Mouse (Mus musculus) lung, postnatal 36 days (tissue): ENCODE data around the gene Tox4.
"Not testable (repeated sequence)": the region's sequence is repeated elsewhere in the genome, so short reads cannot be mapped to it uniquely, and the experiment has no call there.

Experiments used
- DNase-seq: peaks from one replicate; pipeline ENCODE4 v3.0.0; 2022; ENCODE audit warnings: mixed read lengths

Tox4 gene

GRCm38 (mm10) chr14:52278932-52279746 is at the start of gene Tox4, which contains the start of gene Rab2b:
TSS of gene Tox4 (plus strand) at chr14:52279146.
TSS of gene Rab2b (minus strand) at chr14:52279545.
- peak; percentile 99 for DNase-seq

GRCm38 (mm10) chr14:52232249-52232648 is 46.7 kb upstream of the Tox4 start:
- no peak for DNase-seq

- no peak for DNase-seq
Observed at GRCm38 (mm10) chr14:52235165-52235564, 43.8 kb upstream of the Tox4 start.

GRCm38 (mm10) chr14:52236216-52236615 is 42.7 kb upstream of the Tox4 start:
- DNase-seq, result no peak

- DNase-seq, result peak; percentile 100
Observed at GRCm38 (mm10) chr14:52244041-52244689, 34.8 kb upstream of the Tox4 start.

- no peak for DNase-seq
Observed at GRCm38 (mm10) chr14:52244690-52245042, 34.3 kb upstream of the Tox4 start.

GRCm38 (mm10) chr14:52246129-52246528 is 32.8 kb upstream of the Tox4 start:
- DNase-seq, result no peak

- DNase-seq, result peak; percentile 6
Observed at GRCm38 (mm10) chr14:52256311-52257175, 22.4 kb upstream of the Tox4 start.

- peak; percentile 98 for DNase-seq
Observed at GRCm38 (mm10) chr14:52257484-52258213, 21.3 kb upstream of the Tox4 start, which contains the start of gene Chd8. TSS of gene Chd8 (minus strand) at chr14:52257780.

- no peak for DNase-seq
Observed at GRCm38 (mm10) chr14:52272781-52273180, 6.2 kb upstream of the Tox4 start.

GRCm38 (mm10) chr14:52277210-52277609 is 1.7 kb upstream of the Tox4 start:
- no peak for DNase-seq

- no peak for DNase-seq
Observed at GRCm38 (mm10) chr14:52279747-52280120, 788 bp downstream of the Tox4 start.

GRCm38 (mm10) chr14:52283629-52284028 is 4.7 kb downstream of the Tox4 start:
- no peak for DNase-seq

- DNase-seq, result no peak
Observed at GRCm38 (mm10) chr14:52284191-52284590, 5.2 kb downstream of the Tox4 start.

GRCm38 (mm10) chr14:52295558-52296264 is 16.8 kb downstream of the Tox4 start:
- DNase-seq, result no peak

- DNase-seq, result not testable (repeated sequence)
Observed at GRCm38 (mm10) chr14:52303517-52303916, 24.6 kb downstream of the Tox4 start.

GRCm38 (mm10) chr14:52304644-52305271 is 25.8 kb downstream of the Tox4 start, which contains the start of gene Mettl3:
TSS of gene Mettl3 (minus strand) at chr14:52305128.
- DNase-seq, result peak; percentile 97

GRCm38 (mm10) chr14:52306100-52306499 is 27.2 kb downstream of the Tox4 start:
- DNase-seq, result no peak

GRCm38 (mm10) chr14:52310343-52310742 is 31.4 kb downstream of the Tox4 start:
- DNase-seq, result not testable (repeated sequence)

- no peak for DNase-seq
Observed at GRCm38 (mm10) chr14:52310906-52311305, 32.0 kb downstream of the Tox4 start.
